Comparison of ENCODE assay signal across 17 mouse cellular contexts in genomic region chr3:83640433-83640832, GRCm38 (mm10).
"Had no signal": no experiment of that assay in that cellular context is flagged by ENCODE, and none has a peak within 500 bp of the region (broad histone marks: within the 10 kb centered on the region; RNA-seq: fewer than 3 reads in every experiment).

No protein-coding gene starts in this region.

- H3K4me2 ChIP-seq: lung, embryonic 15.5 days; midbrain, embryonic 11.5 days; midbrain, embryonic 13.5 days; midbrain, embryonic 15.5 days; neural tube, embryonic 12.5 days had no signal

- DNase-seq: lung, adult 2 months; lung, postnatal 14 days; lung, postnatal 36 days; right cerebral cortex, postnatal 14 days; right cerebral cortex, postnatal 4 days; spleen, adult 18-20 months; thymus, adult 18-20 months; thymus, postnatal 14 days; thymus, postnatal 36 days had no signal

- ATAC-seq: lung, postnatal 0 days; midbrain, embryonic 13.5 days; midbrain, embryonic 15.5 days had no signal

- H3K27me3 ChIP-seq: lung, embryonic 15.5 days; megakaryocyte, embryonic 14.5 days; midbrain, embryonic 13.5 days; midbrain, embryonic 15.5 days; neural tube, embryonic 12.5 days had no signal

- H3K9me3 ChIP-seq: lung, embryonic 15.5 days; megakaryocyte, embryonic 14.5 days; midbrain, embryonic 13.5 days; midbrain, embryonic 15.5 days; neural tube, embryonic 12.5 days had no signal

- H3K4me1 ChIP-seq: lung, embryonic 15.5 days; megakaryocyte, embryonic 14.5 days; midbrain, embryonic 13.5 days; midbrain, embryonic 15.5 days; neural tube, embryonic 12.5 days had no signal

- H3K9ac ChIP-seq: lung, embryonic 15.5 days; midbrain, embryonic 13.5 days; midbrain, embryonic 15.5 days; neural tube, embryonic 12.5 days had no signal

- H3K4me3 ChIP-seq: lung, embryonic 15.5 days; megakaryocyte, embryonic 14.5 days; midbrain, embryonic 13.5 days; midbrain, embryonic 15.5 days; neural tube, embryonic 12.5 days had no signal

- H3K36me3 ChIP-seq: lung, embryonic 15.5 days; midbrain, embryonic 13.5 days; midbrain, embryonic 15.5 days; neural tube, embryonic 12.5 days had no signal

- H3K27ac ChIP-seq: lung, embryonic 15.5 days; macrophage; midbrain, embryonic 13.5 days; midbrain, embryonic 15.5 days; neural tube, embryonic 12.5 days had no signal
